Mouse (Mus musculus) spleen, adult 12 weeks (tissue): Measurements from ENCODE around the gene Tbc1d16.
"Not testable (repeated sequence)": the region's sequence is repeated elsewhere in the genome, so short reads cannot be mapped to it uniquely, and the experiment has no call there.

Experiments used
- DNase-seq: peaks from one replicate; pipeline ENCODE4 v3.0.0; 2022; ENCODE audit warnings: low spot score

Tbc1d16 gene

GRCm38 (mm10) chr11:119116992-119117391 is 111.3 kb downstream of the Tbc1d16 start:
- no peak for DNase-seq

GRCm38 (mm10) chr11:119112721-119113120 is 115.6 kb downstream of the Tbc1d16 start:
- DNase-seq: no peak

GRCm38 (mm10) chr11:119111345-119111744 is 117.0 kb downstream of the Tbc1d16 start:
- DNase-seq: peak; percentile 30

- DNase-seq: no peak
Observed at GRCm38 (mm10) chr11:119109415-119110071, 118.8 kb downstream of the Tbc1d16 start.

GRCm38 (mm10) chr11:119108573-119109263 is 119.6 kb downstream of the Tbc1d16 start:
- peak; percentile 29 for DNase-seq

- no peak for DNase-seq
Observed at GRCm38 (mm10) chr11:119106289-119106688, 122.0 kb downstream of the Tbc1d16 start.

GRCm38 (mm10) chr11:119105748-119106147 is 122.6 kb downstream of the Tbc1d16 start:
- DNase-seq: no peak

GRCm38 (mm10) chr11:119105071-119105609 is 123.2 kb downstream of the Tbc1d16 start:
- DNase-seq: no peak

- no peak for DNase-seq
Observed at GRCm38 (mm10) chr11:119103991-119104390, 124.3 kb downstream of the Tbc1d16 start.

GRCm38 (mm10) chr11:119100355-119100754 is 127.9 kb downstream of the Tbc1d16 start:
- not testable (repeated sequence) for DNase-seq

- DNase-seq: no peak
Observed at GRCm38 (mm10) chr11:119098202-119098601, 130.1 kb downstream of the Tbc1d16 start.

- no peak for DNase-seq
Observed at GRCm38 (mm10) chr11:119095441-119095840, 132.9 kb downstream of the Tbc1d16 start.

GRCm38 (mm10) chr11:119093322-119093721 is 135.0 kb downstream of the Tbc1d16 start:
- DNase-seq: no peak
